Mouse (Mus musculus): Measurements from ENCODE around the gene Hes7.

DNA sequence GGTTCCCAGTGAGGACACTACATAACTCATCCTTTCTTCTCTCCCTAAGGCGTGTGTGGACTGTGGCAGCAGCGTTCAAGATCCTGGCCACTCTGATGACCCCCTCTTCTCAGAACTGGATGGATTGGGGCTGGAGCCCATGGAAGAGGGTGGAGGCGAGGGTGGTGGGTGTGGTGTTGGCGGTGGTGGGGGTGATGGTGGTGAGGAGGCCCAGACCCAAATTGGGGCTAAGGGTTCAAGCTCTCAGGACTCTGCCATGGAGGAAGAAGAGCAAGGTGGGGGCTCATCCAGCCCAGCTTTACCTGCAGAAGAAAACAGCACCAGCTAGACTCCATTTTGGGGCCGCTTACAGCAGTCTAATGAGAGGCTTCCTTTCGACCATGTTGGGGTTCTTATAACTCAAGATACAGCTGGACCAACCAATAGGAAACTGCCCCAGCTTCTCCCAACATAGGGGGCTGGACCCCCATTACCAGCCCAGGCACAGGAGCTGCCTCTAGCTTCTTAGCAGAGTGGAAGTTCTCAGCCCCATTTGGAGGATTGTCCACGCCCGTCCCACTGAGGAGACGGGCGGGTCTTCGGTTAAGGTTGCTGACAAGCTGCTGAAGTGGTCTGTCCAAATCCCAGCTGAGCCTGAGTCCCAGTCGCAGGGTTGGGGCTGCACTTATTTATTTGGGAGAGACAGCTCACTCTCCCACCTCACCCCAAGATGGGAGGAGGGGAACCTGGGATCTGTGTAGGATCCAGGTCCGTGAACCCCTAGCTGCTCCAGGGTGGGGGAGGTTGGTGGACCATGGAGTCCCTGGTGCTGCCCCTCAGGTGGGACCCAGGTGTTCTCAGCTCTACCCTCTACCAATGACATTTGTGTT is 10.9 kb upstream of the Hes7 start:
- TF ChIP-seq CTCF (IDR thresholded peaks at IDR 0.05; ENCODE audit: low read depth): no peak
- no peak for TF ChIP-seq EP300 (optimal IDR thresholded peaks at IDR 0.05)

All from stomach, postnatal 0 days (tissue).